Mouse (Mus musculus) bone marrow, adult 2 months (tissue): ENCODE measurements at regions not wholly inside any gene's neighbourhood (a gene's known extent, or its start where the extent isn't known, plus 50 kb on each side); places are given as distances from the start of the nearest gene placed in this dataset.

ENCODE experiments used
- CTCF ChIP-seq: fragments of 200-500 bp; IDR thresholded peaks from 2 replicates; pipeline ENCODE4 v1.5.1; 2011; ENCODE audit warnings: low read length, control low read depth; ENCODE audit not compliant: control insufficient read depth, insufficient read depth
- POLR2A ChIP-seq: fragments of 200-500 bp; IDR thresholded peaks from 2 replicates; pipeline ENCODE4 v1.6.1; 2011; ENCODE audit warnings: low read depth, mild to moderate bottlenecking, control low read depth, low read length, borderline replicate concordance; ENCODE audit not compliant: control insufficient read depth

DNA sequence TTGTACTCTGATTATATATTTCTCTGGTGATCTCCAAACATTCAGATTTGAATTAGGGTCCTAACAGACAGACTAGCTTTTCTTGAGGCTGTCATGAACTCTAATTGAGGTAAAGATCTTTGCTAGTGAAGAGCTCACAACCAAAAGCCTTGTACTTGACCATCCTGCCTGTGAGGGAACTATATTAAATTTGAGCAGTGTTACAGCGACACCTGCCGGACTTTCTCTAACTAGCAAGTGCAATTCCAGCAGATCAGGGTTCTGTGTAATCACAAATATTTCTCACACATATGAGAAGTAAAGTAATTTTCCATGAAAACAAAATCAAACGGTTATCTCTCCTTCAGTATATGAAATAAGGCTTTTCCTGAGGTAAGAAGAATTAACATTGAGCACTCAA lies 459.6 kb downstream of the Ets1 start:
- TF ChIP-seq CTCF (no peak), POLR2A (no peak)
